Mouse (Mus musculus): ENCODE measurements around the gene Ubl4a. TPM values are rescaled to one million over a fixed set of nuclear protein-coding genes. Genes with fewer than 3 reads are reported as not detected.

The Ubl4a gene
- total RNA-seq, 2 experiments from 2014 or later, result 52.7 to 56.9 TPM

Small RNA genes lying within 50 kb of the gene (microRNA-seq; reads per million reads assigned to microRNA genes)
- not detected for gene Mir7092

Other genes starting within 250 kb of the Ubl4a start
- gene Opn1mw, start 245.8 kb downstream of the Ubl4a start, total RNA-seq (2021), result not detected
- gene Mecp2, start 237.9 kb downstream of the Ubl4a start, total RNA-seq (2021), result 10 to 100 TPM; 41.1 to 45.1 TPM
- not detected for gene Tex28, start 205.4 kb downstream of the Ubl4a start, total RNA-seq (2021)
- gene Tktl1, start 196.0 kb downstream of the Ubl4a start, total RNA-seq (2021), result not detected
- 100 to 1,000 TPM; 207 to 261 TPM for gene Flna, start 123.4 kb downstream of the Ubl4a start, total RNA-seq (2021)
- 10 to 100 TPM; 46.9 to 51.7 TPM for gene Emd, start 118.5 kb downstream of the Ubl4a start, total RNA-seq (2021)
- 100 to 1,000 TPM; 472 to 522 TPM for gene Rpl10, start 102.4 kb downstream of the Ubl4a start, total RNA-seq (2021)
- 100 to 1,000 TPM in 1 of 2 experiments, 10 to 100 TPM in 1; 95.2 to 102 TPM for gene Taz, start 91.3 kb downstream of the Ubl4a start, total RNA-seq (2021)
- 10 to 100 TPM; 13.5 to 16.4 TPM for gene Dnase1l1, start 90.9 kb downstream of the Ubl4a start, total RNA-seq (2021)
- 100 to 1,000 TPM; 135 to 140 TPM for gene Atp6ap1, start 76.1 kb downstream of the Ubl4a start, total RNA-seq (2021)
- gene Gdi1, start 68.2 kb downstream of the Ubl4a start, total RNA-seq (2021), result 100 to 1,000 TPM; 153 to 190 TPM
- gene Fam50a, start 60.2 kb downstream of the Ubl4a start, total RNA-seq (2021), result 10 to 100 TPM; 49.7 to 55.5 TPM
- gene Plxna3, start 44.2 kb downstream of the Ubl4a start, total RNA-seq (2021), result 10 to 100 TPM; 17.4 to 22.7 TPM
- 10 to 100 TPM; 64.0 to 74.8 TPM for gene Lage3, start 19.6 kb downstream of the Ubl4a start, total RNA-seq (2021)
- gene Slc10a3, start 131 bp upstream of the Ubl4a start, total RNA-seq (2021), result 10 to 100 TPM; 13.7 to 17.5 TPM
- 10 to 100 TPM; 26.0 to 32.0 TPM for gene Fam3a, start 20.1 kb upstream of the Ubl4a start, total RNA-seq (2021)
- 10 to 100 TPM; 60.2 to 65.5 TPM for gene Ikbkg, start 20.1 kb upstream of the Ubl4a start, total RNA-seq (2021)
- 10 to 100 TPM; 84.9 to 86.2 TPM for gene G6pdx, start 56.0 kb upstream of the Ubl4a start, total RNA-seq (2021)
- not detected for gene Gm6880, start 108.2 kb upstream of the Ubl4a start, total RNA-seq (2021)
- not detected for gene Olfr1326-ps1, start 201.7 kb upstream of the Ubl4a start, total RNA-seq (2021)
- not detected for gene Olfr1325, start 219.5 kb upstream of the Ubl4a start, total RNA-seq (2021)